Mouse (Mus musculus) ovary, adult 18-20 months (tissue): Measurements from ENCODE around the gene Slc39a12.
A peak's percentile ranks its signal among the peaks of the same experiment; 100 is the strongest.

ENCODE experiments used
- DNase-seq: peaks from one replicate; pipeline ENCODE4 v3.0.0; 2022; ENCODE audit warnings: low spot score, mixed read lengths

Gene Slc39a12

GRCm38 (mm10) chr2:14388162-14388561 is at the start of gene Slc39a12:
Gene Slc39a12, plus strand, starts transcription at chr2:14388316.
- DNase-seq, result no peak

DNA sequence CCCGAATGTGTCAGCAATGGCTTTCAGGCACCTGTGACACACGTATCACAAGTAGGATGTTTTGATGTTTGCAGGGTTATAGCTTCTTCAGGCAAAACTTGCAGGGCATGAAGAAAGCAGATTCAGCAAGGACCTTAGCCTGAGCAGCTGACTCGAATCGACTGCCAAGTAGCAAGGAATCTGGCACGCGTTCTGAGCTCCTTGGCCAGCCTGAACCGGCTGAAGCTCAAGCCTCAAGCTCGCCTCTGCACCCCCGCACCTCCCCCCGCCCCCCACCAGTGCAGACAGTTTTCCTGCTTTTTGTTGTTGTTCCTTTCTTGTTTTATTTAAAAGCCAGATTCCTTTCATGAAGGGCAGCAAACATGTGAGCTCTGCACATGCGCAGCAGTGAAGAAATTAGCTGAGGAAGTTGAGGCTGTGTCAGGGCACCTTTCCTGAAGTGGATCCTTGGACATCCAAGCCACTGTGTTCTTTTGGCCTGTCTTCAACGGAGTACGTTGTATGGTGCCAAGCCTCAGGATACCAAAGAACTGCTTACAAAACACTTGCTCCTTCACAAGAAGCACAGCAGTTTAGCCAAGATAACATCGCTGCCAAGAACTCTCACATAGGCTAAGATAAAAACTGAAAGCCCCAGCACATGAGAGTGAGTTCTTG is 46.3 kb upstream of the Slc39a12 start:
- DNase-seq, result peak; percentile 80

GRCm38 (mm10) chr2:14342309-14342839 is 45.7 kb upstream of the Slc39a12 start:
- DNase-seq, result peak; percentile 31

- no peak for DNase-seq
These were observed 740 bp downstream of the Slc39a12 start for GRCm38 (mm10) chr2:14388856-14389255.

- no peak for DNase-seq
These were observed 2.8 kb downstream of the Slc39a12 start for GRCm38 (mm10) chr2:14390900-14391299.

GRCm38 (mm10) chr2:14403000-14403399 is 14.9 kb downstream of the Slc39a12 start:
- no peak for DNase-seq

- no peak for DNase-seq
These were observed 40.9 kb downstream of the Slc39a12 start for GRCm38 (mm10) chr2:14428987-14429386.

- DNase-seq, result no peak
These were observed 59.2 kb downstream of the Slc39a12 start for GRCm38 (mm10) chr2:14447322-14447721.

DNA sequence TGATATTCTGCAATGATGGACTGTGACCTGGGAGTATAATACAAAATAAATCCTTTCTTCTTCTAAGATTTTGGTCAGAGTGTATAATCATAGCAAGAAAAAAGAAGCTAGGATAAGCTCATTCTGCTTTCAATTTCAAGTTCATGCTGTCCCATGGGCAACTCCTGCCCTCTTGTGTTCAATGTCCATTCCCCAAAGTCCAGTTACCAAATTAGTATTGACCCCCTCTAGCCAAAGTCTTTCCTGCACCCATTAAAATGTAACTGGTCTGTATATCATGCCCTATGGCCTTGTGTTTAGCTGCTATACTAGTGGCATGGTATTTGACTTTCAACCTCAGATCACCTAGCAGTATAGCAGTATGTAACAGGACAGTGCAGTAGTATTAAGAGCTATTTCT is 62.8 kb downstream of the Slc39a12 start:
- DNase-seq, result no peak

DNA sequence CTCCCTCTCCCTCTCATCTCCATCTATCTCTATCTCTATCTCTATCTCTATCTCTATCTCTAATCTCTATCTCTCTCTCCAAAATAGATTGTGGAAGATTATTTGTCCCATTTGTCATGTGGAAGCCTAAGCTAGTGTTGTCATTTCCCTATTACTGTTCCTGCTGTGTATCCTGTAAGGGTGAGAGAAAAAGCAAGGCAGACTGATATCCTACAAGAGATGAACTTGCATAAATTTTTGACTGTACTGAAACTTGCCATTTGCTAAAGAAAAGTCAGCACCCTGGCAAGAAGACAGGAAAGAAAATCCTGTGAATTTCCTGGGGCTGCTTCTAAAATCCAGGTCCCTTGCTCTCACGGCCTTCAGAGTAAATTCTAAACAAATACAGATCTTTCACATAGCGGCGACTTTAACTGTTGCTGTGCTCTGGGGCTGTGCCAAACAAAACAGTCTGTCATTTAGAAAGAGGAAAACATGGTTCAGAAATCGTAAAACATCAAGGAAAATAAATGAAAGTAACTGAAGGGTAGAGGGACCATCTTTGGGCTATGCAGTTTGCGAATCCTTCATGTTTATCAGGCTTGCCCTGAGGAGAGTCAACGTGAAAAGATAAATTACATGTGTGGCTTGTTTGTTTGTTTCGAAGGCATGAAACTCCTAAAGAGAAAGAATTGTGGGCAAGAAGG is 67.0 kb downstream of the Slc39a12 start:
- no peak for DNase-seq

DNA sequence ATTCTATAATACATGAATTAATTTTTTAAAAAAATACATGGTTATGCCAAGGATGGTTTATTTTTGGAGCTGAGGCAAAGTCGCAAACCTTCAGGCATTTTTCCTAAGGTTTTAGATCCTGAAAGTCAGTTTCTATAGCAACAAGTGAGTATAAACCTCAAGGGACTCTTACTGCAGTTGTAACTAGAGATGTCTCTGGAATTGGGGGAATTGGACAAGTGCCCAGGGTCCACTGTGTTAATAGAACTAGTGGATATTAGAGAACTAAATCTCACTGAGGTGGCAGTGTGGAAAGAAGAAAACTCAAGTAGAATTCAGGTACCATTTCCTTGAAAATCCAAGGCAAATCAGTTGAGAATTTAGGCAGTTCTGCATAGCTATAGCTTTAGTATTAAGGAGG is 76.3 kb downstream of the Slc39a12 start:
- no peak for DNase-seq

DNA sequence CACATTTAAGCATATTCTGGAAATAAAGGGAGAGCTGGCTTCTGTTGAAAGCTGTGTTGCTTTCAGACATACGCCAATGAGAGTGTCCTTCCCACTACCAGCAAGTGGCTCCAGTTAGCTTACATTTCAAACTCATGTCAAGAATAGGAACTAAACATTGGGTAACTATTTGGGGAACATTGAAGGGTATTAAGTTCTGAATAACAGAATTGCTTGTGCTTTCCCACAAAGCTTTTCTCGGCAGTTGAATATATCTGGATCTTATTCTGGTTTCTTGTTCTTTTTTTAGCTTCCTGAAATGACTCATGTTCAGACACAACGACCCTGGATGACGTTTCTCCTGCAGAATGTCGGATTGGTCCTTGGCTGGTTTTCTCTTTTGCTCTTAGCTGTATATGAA is 106.0 kb downstream of the Slc39a12 start:
- DNase-seq, result no peak

GRCm38 (mm10) chr2:14496150-14496549 is 108.0 kb downstream of the Slc39a12 start:
- DNase-seq, result no peak

- no peak for DNase-seq
These were observed 114.4 kb downstream of the Slc39a12 start for GRCm38 (mm10) chr2:14502482-14502881.

- DNase-seq, result no peak
These were observed 130.1 kb downstream of the Slc39a12 start for GRCm38 (mm10) chr2:14518237-14518636.

DNA sequence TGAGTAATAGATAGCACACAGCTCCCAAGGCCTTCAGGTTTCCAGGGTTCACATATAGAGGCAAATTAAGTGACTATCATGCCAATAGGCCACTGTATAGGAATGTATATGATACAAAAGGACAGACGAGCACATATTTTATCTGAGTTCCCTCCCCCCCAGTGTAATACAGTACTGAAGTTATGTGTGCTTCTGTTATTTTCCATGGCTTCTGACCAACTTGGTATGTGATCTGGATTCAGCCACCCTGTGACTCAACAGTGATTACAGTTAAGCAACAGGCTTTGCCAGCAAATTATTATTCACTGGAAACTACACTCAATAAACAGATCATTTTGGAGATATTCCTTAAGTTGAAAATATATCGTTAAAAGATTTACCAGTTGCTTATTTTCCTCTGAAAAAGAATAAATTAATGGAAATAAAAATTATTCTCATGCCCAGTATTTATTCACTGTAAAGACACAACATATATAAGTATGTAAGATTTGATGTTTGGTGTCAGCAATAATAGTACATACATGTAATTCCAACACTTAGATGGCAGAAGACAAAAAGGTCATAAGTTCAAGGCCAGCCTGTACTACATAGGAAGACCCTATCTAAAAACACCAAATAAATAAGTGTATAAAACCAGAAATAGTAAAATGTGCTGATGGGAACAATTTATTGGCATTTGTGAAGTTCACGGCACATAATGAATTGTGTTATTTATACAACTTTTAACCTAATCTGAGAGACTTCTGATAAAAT is 146.4 kb downstream of the Slc39a12 start:
- DNase-seq, result no peak

DNA sequence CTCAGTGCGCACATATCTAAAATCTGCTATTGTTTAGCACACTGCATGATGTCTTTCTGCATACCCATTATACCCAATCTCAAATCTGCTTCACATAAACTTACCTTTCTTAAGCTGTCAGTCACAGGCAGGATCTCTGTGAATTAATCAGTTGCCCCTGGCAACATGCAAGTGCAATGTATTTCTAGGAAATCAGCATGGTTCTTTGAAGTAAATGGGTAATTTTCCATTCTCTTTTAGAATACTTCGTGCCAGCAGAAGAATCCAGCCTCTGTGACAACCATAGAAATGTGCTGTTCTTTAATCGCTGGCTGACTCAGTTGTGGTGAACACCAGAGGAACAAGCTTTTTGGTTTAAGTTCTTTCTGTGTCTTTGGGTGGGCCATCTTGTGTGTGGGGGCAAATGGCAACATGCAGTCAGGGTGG is 147.1 kb downstream of the Slc39a12 start:
- DNase-seq, result no peak

DNA sequence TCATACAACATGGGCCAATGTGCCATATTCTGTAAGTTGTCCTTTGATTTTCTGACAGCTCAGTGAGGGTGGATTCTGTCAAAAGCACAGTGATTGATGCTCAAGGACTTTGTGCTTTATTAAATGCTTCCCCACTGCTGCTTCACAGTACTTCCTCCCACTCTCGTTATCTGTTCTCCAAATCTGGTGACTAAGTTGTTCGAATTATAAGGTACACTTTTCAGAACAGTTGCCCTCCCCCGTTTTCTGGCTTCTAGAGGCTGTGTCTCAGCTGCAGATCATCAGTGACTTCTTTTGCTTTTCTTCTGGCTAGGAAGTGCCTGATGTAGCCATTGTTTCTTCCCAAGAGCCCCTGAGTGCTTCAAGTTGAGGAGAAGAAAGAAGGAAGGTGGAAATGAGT is 149.7 kb downstream of the Slc39a12 start:
- DNase-seq, result no peak

DNA sequence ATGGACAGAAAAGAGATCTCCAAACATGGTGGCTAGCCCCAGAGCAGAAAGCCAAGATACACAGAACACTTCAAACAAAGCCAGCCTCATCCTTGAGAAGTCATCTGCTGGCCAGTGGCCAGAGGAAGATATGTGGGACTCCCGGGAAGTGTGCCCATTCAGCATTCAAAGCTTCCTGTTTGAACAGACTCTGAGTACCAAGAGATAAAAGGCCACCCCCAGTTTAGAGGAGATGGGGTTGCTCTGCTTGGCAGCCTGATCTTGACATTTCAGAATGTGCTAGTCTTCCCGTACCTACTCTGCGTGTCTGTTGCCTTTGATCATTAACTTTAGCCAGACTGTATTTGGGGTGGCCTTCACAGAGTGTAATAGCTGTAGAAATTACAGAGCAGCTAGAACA is 155.2 kb downstream of the Slc39a12 start:
- DNase-seq, result peak; percentile 80

- DNase-seq, result no peak
These were observed 155.7 kb downstream of the Slc39a12 start for GRCm38 (mm10) chr2:14543773-14544172.
